Mouse (Mus musculus) MEL (cell line): ENCODE data around the gene Dpp9. TPM values are rescaled to one million over a fixed set of nuclear protein-coding genes. Genes with fewer than 3 reads are reported as not detected.
A peak's percentile ranks its signal among the peaks of the same experiment; 100 is the strongest.

Source experiments
- DNase-seq: peaks from one replicate; pipeline ENCODE4 v3.0.0; 2011; ENCODE audit warnings: low read depth, low spot score
- H3K27ac ChIP-seq: 2 replicates; pipeline ENCODE4 v1.5.1; 2012; ENCODE audit warnings: low read depth, mild to moderate bottlenecking, control low read depth, low read length, moderate library complexity; ENCODE audit not compliant: control insufficient read depth
- H3K27me3 ChIP-seq, 2 experiments: fragments of 150-350 bp in 1 of 2; sonication (generic) in 1 of 2; 2 replicates each; pipeline ENCODE4 v1.6.1; 2012; ENCODE audit warnings: low read length in 2 of 2, mild to moderate bottlenecking in 2 of 2, improper control_type of control experiment in 1 of 2, moderate library complexity in 1 of 2; ENCODE audit not compliant: insufficient read depth in 2 of 2, control insufficient read depth in 1 of 2
- H3K36me3 ChIP-seq, 2 experiments: 2 replicates each; pipeline ENCODE4 v1.6.1; 2012 to 2014; ENCODE audit warnings: low read length in 2 of 2, improper control_type of control experiment in 1 of 2, inconsistent platforms in 1 of 2, mild to moderate bottlenecking in 1 of 2; ENCODE audit not compliant: insufficient read depth in 2 of 2, control insufficient read depth in 1 of 2
- H3K4me1 ChIP-seq, 2 experiments: fragments of 150-350 bp in 1 of 2; sonication (generic) in 1 of 2; 2 replicates each; pipeline ENCODE4 v1.6.1; 2012; ENCODE audit warnings: low read length in 2 of 2, improper control_type of control experiment in 1 of 2, mild to moderate bottlenecking in 1 of 2; ENCODE audit not compliant: insufficient read depth in 2 of 2, control insufficient read depth in 1 of 2
- H3K4me3 ChIP-seq, 2 experiments: fragments of 150-350 bp in 1 of 2; sonication (generic) in 1 of 2; 2 replicates each; pipeline ENCODE4 v1.5.1; 2012; ENCODE audit warnings: low read depth in 2 of 2, low read length in 2 of 2, mild to moderate bottlenecking in 2 of 2, moderate library complexity in 2 of 2, control low read depth in 1 of 2, improper control_type of control experiment in 1 of 2; ENCODE audit not compliant: control insufficient read depth in 1 of 2, insufficient read depth in 1 of 2
- H3K79me2 ChIP-seq: 2 replicates; pipeline ENCODE4 v1.6.1; 2012; ENCODE audit warnings: mild to moderate bottlenecking, low read length, moderate library complexity; ENCODE audit not compliant: control insufficient read depth, poor library complexity, insufficient read depth
- H3K9ac ChIP-seq: 2 replicates; pipeline ENCODE4 v1.6.1; 2012; ENCODE audit warnings: low read depth, mild to moderate bottlenecking, control low read depth, low read length, moderate library complexity; ENCODE audit not compliant: control insufficient read depth, poor library complexity, severe bottlenecking
- H3K9me3 ChIP-seq: fragments of 150-350 bp; sonication (generic); replicated peaks from 2 replicates; pipeline ENCODE4 v1.6.1; 2012; ENCODE audit warnings: mild to moderate bottlenecking, low read length, improper control_type of control experiment, moderate library complexity; ENCODE audit not compliant: insufficient read depth
- BHLHE40 ChIP-seq: IDR thresholded peaks from 2 replicates; pipeline ENCODE4 v1.6.1; 2012; ENCODE audit warnings: low read depth, mild to moderate bottlenecking, inconsistent platforms, low read length, improper control_type of control experiment, borderline replicate concordance
- CHD1 ChIP-seq: IDR thresholded peaks from 2 replicates; pipeline ENCODE4 v1.6.1; 2012; ENCODE audit warnings: low read depth, mild to moderate bottlenecking, inconsistent platforms, low read length, improper control_type of control experiment
- CHD2 ChIP-seq: IDR thresholded peaks from 2 replicates; pipeline ENCODE4 v1.6.1; 2011; ENCODE audit warnings: low read length, improper control_type of control experiment
- CTCF ChIP-seq, 3 experiments: IDR thresholded peaks in 2 of 3; conservative IDR thresholded peaks in 1 of 3; 2 replicates each; pipeline ENCODE4 v1.5.1; 2011 to 2012; ENCODE audit warnings: low read length in 3 of 3, low read depth in 2 of 3, mild to moderate bottlenecking in 2 of 3, improper control_type of control experiment in 1 of 3, inconsistent platforms in 1 of 3, mixed read lengths in 1 of 3, moderate library complexity in 1 of 3; ENCODE audit not compliant: control insufficient read depth in 1 of 3, insufficient read depth in 1 of 3, poor library complexity in 1 of 3, severe bottlenecking in 1 of 3
- E2F4 ChIP-seq: IDR thresholded peaks from 2 replicates; pipeline ENCODE4 v1.6.1; 2011; ENCODE audit warnings: low read depth, low read length, improper control_type of control experiment, borderline replicate concordance
- ELF1 ChIP-seq: IDR thresholded peaks from 2 replicates; pipeline ENCODE4 v1.6.1; 2014; ENCODE audit warnings: low read depth, mild to moderate bottlenecking, inconsistent platforms, low read length, improper control_type of control experiment, moderate library complexity
- EP300 ChIP-seq, 2 experiments: IDR thresholded peaks; 2 replicates each; pipeline ENCODE4 v1.6.1; 2011; ENCODE audit warnings: improper control_type of control experiment in 2 of 2, low read length in 2 of 2, low read depth in 1 of 2, mild to moderate bottlenecking in 1 of 2
- ETS1 ChIP-seq: IDR thresholded peaks from 2 replicates; pipeline ENCODE4 v1.6.1; 2012; ENCODE audit warnings: low read depth, mild to moderate bottlenecking, inconsistent platforms, low read length, improper control_type of control experiment, moderate library complexity
- GABPA ChIP-seq: IDR thresholded peaks from 2 replicates; pipeline ENCODE4 v1.6.1; 2012; ENCODE audit warnings: low read depth, mild to moderate bottlenecking, inconsistent platforms, low read length, improper control_type of control experiment, moderate library complexity
- GATA1 ChIP-seq: IDR thresholded peaks from 2 replicates; pipeline ENCODE4 v1.6.1; 2011; ENCODE audit warnings: low read depth, low read length, improper control_type of control experiment
- HCFC1 ChIP-seq: IDR thresholded peaks from 2 replicates; pipeline ENCODE4 v1.6.1; 2012; ENCODE audit warnings: low read depth, mild to moderate bottlenecking, inconsistent platforms, low read length, improper control_type of control experiment, moderate library complexity
- JUND ChIP-seq: IDR thresholded peaks from 2 replicates; pipeline ENCODE4 v1.6.1; 2011; ENCODE audit warnings: low read depth, mild to moderate bottlenecking, improper control_type of control experiment, low read length
- KAT2A ChIP-seq: conservative IDR thresholded peaks from 2 replicates; pipeline ENCODE4 v1.6.1; 2012; ENCODE audit warnings: low read depth, low read length, improper control_type of control experiment, inconsistent platforms
- MAFK ChIP-seq: IDR thresholded peaks from 2 replicates; pipeline ENCODE4 v1.6.1; 2011; ENCODE audit warnings: low read depth, mild to moderate bottlenecking, low read length, improper control_type of control experiment, borderline replicate concordance
- MAX ChIP-seq: IDR thresholded peaks from 2 replicates; pipeline ENCODE4 v1.6.1; 2011; ENCODE audit warnings: low read length, improper control_type of control experiment
- MAZ ChIP-seq: IDR thresholded peaks from 2 replicates; pipeline ENCODE4 v1.6.1; 2012; ENCODE audit warnings: low read depth, mild to moderate bottlenecking, inconsistent platforms, low read length, improper control_type of control experiment
- MEF2A ChIP-seq: IDR thresholded peaks from 2 replicates; pipeline ENCODE4 v1.6.1; 2014; ENCODE audit warnings: low read depth, mild to moderate bottlenecking, inconsistent platforms, low read length, improper control_type of control experiment; ENCODE audit not compliant: poor library complexity, insufficient replicate concordance, severe bottlenecking; ENCODE audit errors: extremely low read depth
- MXI1 ChIP-seq: IDR thresholded peaks from 2 replicates; pipeline ENCODE4 v1.6.1; 2011; ENCODE audit warnings: mild to moderate bottlenecking, low read depth, low read length, improper control_type of control experiment
- MYB ChIP-seq: IDR thresholded peaks from 2 replicates; pipeline ENCODE4 v1.6.1; 2011; ENCODE audit warnings: mild to moderate bottlenecking, low read depth, low read length, improper control_type of control experiment
- NELFE ChIP-seq: IDR thresholded peaks from 2 replicates; pipeline ENCODE4 v1.6.1; 2011; ENCODE audit warnings: low read depth, low read length, improper control_type of control experiment
- NRF1 ChIP-seq: IDR thresholded peaks from 2 replicates; pipeline ENCODE4 v1.6.1; 2014; ENCODE audit warnings: low read depth, mild to moderate bottlenecking, inconsistent platforms, low read length, improper control_type of control experiment, moderate library complexity; ENCODE audit not compliant: poor library complexity, insufficient read depth, severe bottlenecking
- POLR2A ChIP-seq, 2 experiments: IDR thresholded peaks; 2 replicates each; pipeline ENCODE4 v1.6.1; 2011 to 2012; ENCODE audit warnings: low read length in 2 of 2, mild to moderate bottlenecking in 2 of 2, control low read depth in 1 of 2, improper control_type of control experiment in 1 of 2, low read depth in 1 of 2, moderate library complexity in 1 of 2; ENCODE audit not compliant: control insufficient read depth in 1 of 2, insufficient read depth in 1 of 2, poor library complexity in 1 of 2
- POLR2AphosphoS5 ChIP-seq: IDR thresholded peaks from 2 replicates; pipeline ENCODE4 v1.6.1; 2012; ENCODE audit warnings: low read depth, borderline replicate concordance, mild to moderate bottlenecking, inconsistent platforms, low read length, moderate library complexity, mixed read lengths
- RAD21 ChIP-seq: IDR thresholded peaks from 2 replicates; pipeline ENCODE4 v1.6.1; 2011; ENCODE audit warnings: mild to moderate bottlenecking, low read depth, low read length, improper control_type of control experiment
- RCOR1 ChIP-seq: IDR thresholded peaks from 2 replicates; pipeline ENCODE4 v1.6.1; 2012; ENCODE audit warnings: low read depth, mild to moderate bottlenecking, inconsistent platforms, low read length, improper control_type of control experiment
- SIN3A ChIP-seq: IDR thresholded peaks from 2 replicates; pipeline ENCODE4 v1.6.1; 2012; ENCODE audit warnings: low read length, improper control_type of control experiment, inconsistent platforms
- SMC3 ChIP-seq: IDR thresholded peaks from 2 replicates; pipeline ENCODE4 v1.6.1; 2011; ENCODE audit warnings: low read depth, low read length, improper control_type of control experiment
- TAL1 ChIP-seq: IDR thresholded peaks from 2 replicates; pipeline ENCODE4 v1.6.1; 2012; ENCODE audit warnings: mild to moderate bottlenecking, inconsistent platforms, low read length, moderate library complexity, mixed read lengths
- TBP ChIP-seq: IDR thresholded peaks from 2 replicates; pipeline ENCODE4 v1.8.0; 2011; ENCODE audit warnings: low read depth, low read length, improper control_type of control experiment
- TCF12 ChIP-seq: IDR thresholded peaks from 2 replicates; pipeline ENCODE4 v1.6.1; 2014; ENCODE audit warnings: low read depth, mild to moderate bottlenecking, inconsistent platforms, low read length, improper control_type of control experiment, moderate library complexity
- UBTF ChIP-seq: IDR thresholded peaks from 2 replicates; pipeline ENCODE4 v1.6.1; 2012; ENCODE audit warnings: low read depth, mild to moderate bottlenecking, inconsistent platforms, low read length, improper control_type of control experiment, moderate library complexity, borderline replicate concordance; ENCODE audit not compliant: insufficient read depth
- USF2 ChIP-seq, 2 experiments: IDR thresholded peaks; 2 replicates each; pipeline ENCODE4 v1.6.1; 2011 to 2012; ENCODE audit warnings: improper control_type of control experiment in 2 of 2, low read length in 2 of 2, borderline replicate concordance in 1 of 2, inconsistent platforms in 1 of 2, low read depth in 1 of 2, mild to moderate bottlenecking in 1 of 2; ENCODE audit not compliant: insufficient read depth in 1 of 2
- ZC3H11A ChIP-seq: IDR thresholded peaks from 2 replicates; pipeline ENCODE4 v1.6.1; 2012; ENCODE audit warnings: low read depth, mild to moderate bottlenecking, inconsistent platforms, low read length, improper control_type of control experiment
- ZKSCAN1 ChIP-seq: IDR thresholded peaks from 2 replicates; pipeline ENCODE4 v1.6.1; 2012; ENCODE audit warnings: low read depth, mild to moderate bottlenecking, inconsistent platforms, low read length, improper control_type of control experiment, moderate library complexity
- ZMIZ1 ChIP-seq: IDR thresholded peaks from 2 replicates; pipeline ENCODE4 v1.6.1; 2012; ENCODE audit warnings: low read depth, mild to moderate bottlenecking, inconsistent platforms, low read length, improper control_type of control experiment, moderate library complexity
- ZNF384 ChIP-seq: IDR thresholded peaks from 2 replicates; pipeline ENCODE4 v1.6.1; 2012; ENCODE audit warnings: low read depth, mild to moderate bottlenecking, inconsistent platforms, low read length, improper control_type of control experiment
- polyA plus RNA-seq, 2 experiments: library from polyadenylated mRNA; stranded (reverse) in 1 of 2; unstranded in 1 of 2; fragments of >175 nt in 1 of 2; fragments of >200 nt in 1 of 2; gene quantifications; 2 replicates each; pipeline versions ENCODE4 v1.2.1 to v1.2.4; 2012; ENCODE audit warnings: low replicate concordance in 2 of 2, low read depth in 1 of 2; ENCODE audit not compliant: insufficient read length in 2 of 2, insufficient read depth in 1 of 2, missing spikeins in 1 of 2
- total RNA-seq: library from RNA; depleted of rRNA; stranded (reverse); fragments of 300-350 nt; gene quantifications from 2 replicates; pipeline ENCODE4 v1.2.3, GENCODE M21; 2012

The Dpp9 gene
- total and polyA plus RNA-seq, 3 experiments, result 36.3 to 67.2 TPM; not detected in 1

- Histone ChIP-seq H3K79me2 (peaks cover 6% of the 10 kb centered on the region; the same call in 1 of the 2 replicates), H3K27ac (0 out of 2 replicates have a peak within 1 kb of the TSS, but pooled peaks have one; percentile 6), H3K27me3 (no peaks in the 10 kb centered on the region), H3K9me3 (no peaks in the 10 kb centered on the region), H3K9ac (peak within 1 kb of the TSS; percentile 67), H3K36me3 (no peaks in the 10 kb centered on the region), H3K4me3 (peak within 1 kb of the TSS; percentile 62 to 87), H3K4me1 (peaks cover 0 to 5% of the 10 kb centered on the region in 2 experiments; a peak in 2 of 4 replicates)
- DNase-seq, result peak; percentile 79
- TF ChIP-seq CHD1 (no peak), POLR2A (IDR thresholded peaks at IDR 0.05; ENCODE audit: control insufficient read depth in 1 of 2, insufficient read depth in 1 of 2, low read depth in 1 of 2, low read length in 2 of 2, poor library complexity in 1 of 2) (peak; percentile 34 to 57; a peak in 2 of 4 replicates), MXI1 (peak; percentile 41; the same call in 1 of the 2 replicates), E2F4 (no peak), GABPA (no peak), SMC3 (no peak), MAZ (peak; percentile 97), POLR2AphosphoS5 (no peak), EP300 (IDR thresholded peaks at IDR 0.05; ENCODE audit: low read depth in 1 of 2, low read length in 2 of 2) (no peak), ZNF384 (no peak), KAT2A (no peak), CTCF (IDR thresholded peaks at IDR 0.05 in 2 of 3, conservative IDR thresholded peaks at IDR 0.05 in 1 of 3; ENCODE audit: control insufficient read depth in 1 of 3, insufficient read depth in 1 of 3, low read depth in 2 of 3, low read length in 3 of 3, poor library complexity in 1 of 3, severe bottlenecking in 1 of 3) (peak in 1 of 3 experiments; percentile 24; a peak in 1 of 6 replicates), NRF1 (peak; percentile 43; the same call in 1 of the 2 replicates), ETS1 (no peak), JUND (no peak), NELFE (peak; percentile 36), SIN3A (peak; percentile 56; the same call in 1 of the 2 replicates), RCOR1 (no peak), MYB (no peak), MAX (no peak; the same call in 1 of the 2 replicates), CHD2 (no peak), ELF1 (no peak), BHLHE40 (no peak), ZKSCAN1 (no peak), GATA1 (no peak), UBTF (no peak), ZC3H11A (no peak), MEF2A (no peak), ZMIZ1 (no peak), TCF12 (no peak), HCFC1 (peak; percentile 67), TBP (no peak), MAFK (no peak), TAL1 (no peak), USF2 (IDR thresholded peaks at IDR 0.05; ENCODE audit: borderline replicate concordance in 1 of 2, insufficient read depth in 1 of 2, low read depth in 1 of 2, low read length in 2 of 2) (no peak), RAD21 (no peak)
Observed at GRCm38 (mm10) chr17:56139858-56140595, 78.7 kb downstream of the Dpp9 start, which contains the start of gene Sema6b. Gene Sema6b (minus strand): TSS chr17:56140343.
